Mouse (Mus musculus) left cerebral cortex, postnatal 14 days (tissue): ENCODE data around the gene Grm2. TPM values are rescaled to one million over a fixed set of nuclear protein-coding genes. Genes with fewer than 3 reads are reported as not detected.

Experiments
- DNase-seq, 2 experiments: peaks; one replicate each; pipeline ENCODE4 v3.0.0; 2021 to 2022; ENCODE audit warnings: low spot score in 2 of 2, mixed read lengths in 1 of 2
- intact Hi-C: fragments of 180-260 bp; cut with DNase I; formaldehyde crosslinking; loops from one replicate; pipeline ENCODE4 v1.15.1; 2025
- long read RNA-seq, 2 experiments: library from polyadenylated mRNA; stranded (forward); transcript quantifications; one replicate each; pipeline ENCODE4 v2.0.0; 2021
- total RNA-seq, 2 experiments: library from RNA; stranded (reverse); gene quantifications; 2 replicates each; pipeline ENCODE4 v1.2.3; 2021

The Grm2 gene
- total RNA-seq, result 10 to 100 TPM; 62.1 to 69.6 TPM
- long read RNA-seq, experiment 1, full-length matches to known transcripts, result 2 of 15 reads
- long read RNA-seq, experiment 1, partial matches to known transcripts, result 10 of 15 reads
- long read RNA-seq, experiment 1, other reads (novel, unspliced or antisense), result 3 of 15 reads
- long read RNA-seq, experiment 2, full-length matches to known transcripts, result 3 of 14 reads
- long read RNA-seq, experiment 2, partial matches to known transcripts, result 9 of 14 reads
- long read RNA-seq, experiment 2, other reads (novel, unspliced or antisense), result 2 of 14 reads

DNA sequence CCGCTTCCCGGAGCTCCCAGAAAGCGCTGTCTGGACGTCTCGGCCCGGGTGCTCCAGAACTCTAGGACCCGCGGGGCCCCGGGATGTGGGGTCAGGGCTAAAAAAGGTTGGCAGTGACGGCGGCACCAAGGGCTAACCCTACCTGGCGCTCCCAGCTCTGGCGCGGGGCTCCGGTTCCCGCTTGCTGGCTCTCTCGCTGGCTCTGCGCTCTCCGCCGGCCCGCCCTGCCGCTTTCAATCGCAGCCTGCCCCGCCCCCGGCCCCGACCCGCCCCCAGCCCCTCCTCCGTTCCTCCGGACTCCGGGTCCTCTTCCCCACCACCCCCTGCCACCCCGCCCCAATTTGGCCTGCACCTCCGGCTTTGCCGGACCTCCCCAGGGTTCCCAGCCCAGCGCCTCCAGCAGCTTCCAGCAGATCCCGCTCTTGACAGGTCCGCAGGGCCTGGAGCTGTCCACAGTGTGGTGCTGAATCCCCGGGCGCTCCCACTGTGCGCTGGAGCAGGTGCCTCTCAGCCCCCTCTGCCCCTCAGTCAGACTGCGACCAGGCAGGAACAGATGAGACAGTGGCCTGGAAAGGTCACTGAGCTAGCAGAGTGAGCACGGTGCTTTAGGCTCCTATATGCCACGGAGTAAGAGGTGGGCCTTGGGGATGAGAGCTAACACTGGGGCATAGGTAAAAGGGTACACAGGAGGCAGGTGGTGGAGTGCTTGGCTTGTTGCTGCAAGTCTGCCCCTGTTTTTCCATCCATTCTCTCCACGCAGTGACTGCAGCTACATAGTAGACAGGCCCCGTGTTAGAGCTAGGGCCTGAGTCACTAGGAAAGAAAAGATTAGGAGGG is at the start of gene Grm2:
Gene Grm2, minus strand, starts transcription at position 199 of the 837 bp plus-strand sequence.
- intact Hi-C loops, result no loop called here
- peak in 1 of 2 experiments; percentile 51 for DNase-seq

DNA sequence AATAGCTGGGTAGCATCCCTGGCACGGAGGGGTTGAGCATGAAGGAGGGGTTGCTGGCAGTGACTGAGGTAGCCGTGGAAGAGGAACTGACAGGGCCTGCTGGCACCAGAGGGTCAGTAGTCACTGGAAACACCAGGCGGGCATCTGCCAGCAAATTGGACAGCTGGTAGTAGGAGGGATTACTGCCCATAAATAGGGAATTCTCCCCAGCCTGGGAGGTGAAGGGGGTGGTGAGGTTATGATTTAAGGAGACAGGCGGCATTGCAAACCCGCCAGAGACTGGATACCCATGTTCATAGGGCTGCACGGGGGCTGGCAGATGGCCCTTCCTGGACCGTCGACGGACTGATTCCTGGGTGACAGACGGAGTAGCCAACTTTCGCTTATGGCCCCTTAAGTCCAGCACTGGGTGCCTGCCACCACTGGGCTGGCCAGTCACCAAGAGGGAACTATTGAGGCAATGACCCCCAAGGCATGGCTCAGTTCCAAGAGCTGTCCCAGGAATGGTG is 37.1 kb upstream of the Grm2 start:
- no peak for DNase-seq
- intact Hi-C loops, result no loop called here

DNA sequence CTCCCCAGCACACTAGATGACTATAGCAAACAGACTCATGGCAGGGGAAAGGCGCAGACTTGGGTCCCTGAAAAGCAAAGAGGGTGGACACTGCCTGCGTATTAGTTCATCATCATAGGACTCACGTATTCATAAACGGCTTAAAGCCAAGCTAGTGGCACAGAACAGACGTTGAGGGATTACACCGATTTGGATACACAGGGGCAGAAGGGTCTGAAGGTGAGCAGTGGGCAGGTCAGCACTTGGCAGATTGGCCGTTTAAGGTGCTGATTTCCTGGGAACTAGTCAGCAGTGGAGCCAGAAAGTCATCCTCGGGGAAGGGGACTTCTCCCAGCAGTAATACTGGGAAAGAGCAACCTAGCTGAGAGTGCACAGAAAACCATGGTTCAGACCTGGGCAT is 33.0 kb upstream of the Grm2 start:
- intact Hi-C loops, result loop anchor here (5.0 kb wide), 1 partner anchor 133 kb away; the partner anchor contains the start of gene Dcaf1
- no peak for DNase-seq

DNA sequence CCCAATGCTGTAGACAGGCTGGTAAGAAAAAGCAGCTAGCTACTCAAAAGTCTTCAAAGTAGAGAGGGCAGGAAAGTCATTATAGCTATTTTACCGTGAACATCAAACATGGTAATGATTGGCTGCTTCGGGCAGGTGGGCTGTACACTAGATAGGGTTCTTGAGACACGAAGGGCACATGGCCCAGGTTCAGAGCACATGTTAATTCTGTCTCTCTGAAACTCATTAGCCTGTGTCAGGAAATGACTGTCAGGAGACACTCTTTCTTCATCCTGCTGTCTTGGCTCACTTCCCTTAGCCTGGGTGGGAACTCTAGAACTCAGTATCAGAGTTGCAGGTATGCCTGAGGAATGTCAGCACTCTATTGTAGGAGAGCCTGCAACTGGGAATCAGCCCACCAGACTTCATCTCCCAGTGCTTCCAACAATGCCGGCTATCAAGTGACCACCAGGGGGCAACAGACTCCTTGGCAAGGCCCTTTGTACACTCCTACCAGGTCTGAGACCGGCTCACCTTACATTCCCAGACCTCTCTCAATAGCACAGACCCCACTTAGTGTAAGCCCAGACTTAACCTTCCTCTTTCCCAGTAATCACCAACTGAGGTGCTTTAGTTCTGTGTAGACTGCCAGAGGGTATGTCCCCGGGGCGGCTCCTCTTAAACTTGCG is 31.2 kb upstream of the Grm2 start:
- intact Hi-C loops, result loop anchor here (5.0 kb wide), 1 partner anchor 135 kb away; the partner anchor contains the start of gene Dcaf1
- DNase-seq, result peak; percentile 74 to 81

DNA sequence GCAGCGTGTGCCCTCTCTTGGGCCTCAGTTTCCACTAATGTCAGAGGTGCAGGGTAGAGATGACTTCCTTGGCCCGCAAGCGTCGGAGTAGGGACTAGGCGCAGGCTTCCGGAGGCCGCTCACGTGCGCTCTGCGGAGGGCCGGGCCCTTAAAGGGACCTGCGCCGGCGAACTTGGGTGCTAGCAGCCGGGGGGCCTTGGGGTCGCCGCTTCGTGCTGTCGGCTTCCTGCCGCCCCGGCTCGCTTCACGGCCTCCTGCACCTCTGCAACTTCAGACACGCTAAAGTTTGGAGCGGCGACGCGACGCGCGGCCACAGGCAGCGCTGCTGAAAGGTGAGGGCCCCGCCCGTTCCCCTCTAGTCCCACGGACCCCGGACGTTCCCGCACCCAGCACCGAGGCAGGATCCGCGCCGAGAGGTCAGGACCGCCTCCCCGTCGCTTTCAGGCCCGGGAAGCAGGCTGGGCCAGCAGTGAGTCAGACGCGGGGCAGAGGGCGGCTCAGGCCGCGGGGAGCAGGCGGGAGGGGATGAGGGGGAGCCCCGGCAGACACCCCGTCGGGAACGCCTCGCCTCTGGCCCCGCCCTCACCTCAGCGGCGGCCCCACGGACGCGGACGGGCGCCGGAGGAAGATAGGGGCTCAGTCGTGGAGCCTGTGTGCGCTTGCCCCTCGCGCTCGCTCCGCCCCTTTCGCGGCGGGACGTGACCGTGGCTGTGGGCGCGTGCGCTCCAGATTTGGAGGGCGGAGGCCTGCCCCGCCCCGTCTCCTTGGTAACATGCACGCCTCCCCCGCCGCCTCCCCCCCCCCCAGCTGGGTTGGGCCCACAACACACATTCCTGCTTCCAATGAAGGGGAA is 29.6 kb upstream of the Grm2 start, which contains the start of gene Tex264:
Gene Tex264, minus strand, starts transcription at position 679 of the 853 bp plus-strand sequence.
- intact Hi-C loops, result loop anchor here (5.0 kb wide), 1 partner anchor 137 kb away; the partner anchor contains the start of gene Dcaf1
- peak; percentile 78 to 85 for DNase-seq

DNA sequence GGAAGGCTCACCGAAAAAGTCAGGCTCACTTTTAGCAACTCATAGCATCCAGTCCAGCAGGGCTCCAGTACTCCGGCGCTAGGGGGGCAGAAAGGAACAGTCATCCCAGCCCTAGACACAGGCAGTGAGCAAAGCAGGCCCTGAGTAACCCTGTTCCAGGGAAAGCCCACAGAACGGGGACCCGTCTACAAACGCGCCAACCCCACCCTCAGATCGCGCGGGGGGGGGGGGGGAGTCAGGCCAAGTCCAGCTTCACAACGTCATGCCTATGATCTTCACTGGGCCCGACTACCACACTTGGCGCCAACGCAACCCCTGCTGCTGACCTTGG is 29.0 kb upstream of the Grm2 start:
- no peak for DNase-seq

DNA sequence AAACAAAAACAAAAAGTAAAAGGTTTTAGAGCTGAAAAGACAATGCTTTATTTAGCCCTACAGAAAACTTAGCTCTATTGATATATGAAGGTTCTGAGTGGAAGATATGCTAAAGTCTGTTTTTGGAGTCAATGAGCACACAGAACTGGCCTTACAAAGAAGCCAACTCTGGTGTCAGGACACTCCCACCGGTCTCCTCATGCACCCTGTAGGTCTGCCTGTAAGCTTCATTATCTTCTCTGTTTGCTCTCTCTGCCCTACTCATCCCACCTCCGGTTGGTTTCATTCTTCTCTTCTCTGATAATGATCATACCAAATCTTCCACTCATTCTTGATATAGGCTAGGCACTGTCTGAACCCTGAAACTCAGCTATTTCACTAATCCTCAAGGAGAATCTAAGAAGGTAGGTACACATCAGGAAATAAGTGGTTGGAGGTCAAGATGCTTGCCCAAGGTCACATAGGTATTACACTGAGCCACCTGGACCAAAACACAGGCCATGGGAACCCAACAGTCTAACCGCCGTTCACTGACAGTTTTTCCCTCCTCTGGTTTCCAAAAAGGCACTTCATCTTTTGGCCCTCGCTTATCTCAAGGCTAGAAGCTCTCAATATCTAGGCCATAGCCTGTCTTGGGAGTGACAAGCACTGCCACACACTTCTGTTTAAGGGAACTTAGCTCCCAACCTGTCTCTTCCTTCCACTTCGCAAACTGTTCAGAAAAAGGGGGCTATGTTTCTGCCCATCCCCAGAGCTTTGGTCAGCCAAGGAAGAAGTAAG is 28.4 kb upstream of the Grm2 start:
- DNase-seq, result no peak
- intact Hi-C loops, result no loop called here

More for the DNA sequence above, 29.0 kb upstream of the Grm2 start:
- intact Hi-C loops, result loop anchor here (5.0 kb wide), 1 partner anchor 137 kb away; the partner anchor contains the start of gene Dcaf1

DNA sequence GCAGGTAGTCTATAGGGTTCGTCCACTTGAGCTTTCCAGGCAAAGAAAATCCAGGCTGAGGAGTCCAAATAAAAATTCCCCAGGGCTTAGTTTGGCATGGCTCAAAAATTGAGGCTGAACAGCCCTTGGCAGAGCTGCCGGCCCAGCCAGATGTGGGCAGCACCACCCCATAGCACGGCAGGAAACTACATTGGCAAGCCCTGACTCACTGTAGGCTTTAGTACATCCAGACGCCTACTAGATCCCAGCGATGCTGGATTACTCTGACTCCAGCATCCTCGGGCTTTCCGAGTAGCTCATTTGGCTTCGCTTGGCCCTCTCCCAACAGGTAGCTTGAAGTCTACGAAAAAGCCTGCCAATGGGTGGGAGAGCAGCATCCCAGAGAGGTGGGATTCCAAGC is 25.1 kb upstream of the Grm2 start:
- no peak for DNase-seq
- intact Hi-C loops, result no loop called here

DNA sequence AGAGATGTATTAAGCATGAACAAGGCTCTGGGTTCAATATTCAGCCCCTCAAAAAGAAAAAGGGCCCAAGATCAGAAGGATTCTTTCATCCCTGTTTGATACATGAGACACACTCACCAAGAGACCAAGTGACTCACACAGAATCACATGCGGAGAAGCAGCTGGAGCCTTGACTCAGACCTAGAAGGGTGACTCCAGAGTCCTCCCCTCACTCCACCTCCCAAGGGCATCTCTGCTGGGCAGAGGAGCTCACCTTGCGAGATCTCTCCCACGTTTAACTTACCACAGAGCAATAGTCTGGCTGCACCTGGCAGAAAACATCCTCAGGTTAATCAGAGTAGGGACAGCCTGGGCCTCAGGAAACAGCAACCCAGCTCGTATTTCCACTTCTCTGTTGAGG is 22.4 kb upstream of the Grm2 start:
- intact Hi-C loops, result loop anchor here (5.0 kb wide), 1 partner anchor 209 kb away; the partner anchor contains the start of gene Rbm15b

DNA sequence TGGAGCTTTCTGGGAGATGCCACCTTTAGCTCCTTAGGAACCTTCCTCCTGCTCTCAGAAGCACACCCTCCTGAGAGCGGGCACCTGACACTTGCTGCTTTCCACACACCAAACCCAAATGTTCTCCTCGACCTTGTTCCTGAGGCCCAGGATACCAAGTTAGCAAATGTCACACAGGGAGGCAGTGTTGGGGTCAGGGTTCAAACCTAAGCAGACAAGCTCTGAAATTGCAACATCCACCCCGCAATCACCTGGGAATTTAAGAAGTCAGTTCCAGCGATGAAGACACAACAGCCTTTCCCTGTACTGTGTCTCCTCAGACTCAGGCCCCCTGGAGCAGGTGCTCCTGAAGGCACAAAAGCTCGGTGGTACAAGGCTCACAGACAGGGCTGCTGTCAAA is 21.8 kb upstream of the Grm2 start:
- no peak for DNase-seq
- intact Hi-C loops, result loop anchor here (5.0 kb wide), 1 partner anchor 210 kb away; the partner anchor contains the start of gene Rbm15b

More for the DNA sequence above, 22.4 kb upstream of the Grm2 start:
- DNase-seq, result no peak

DNA sequence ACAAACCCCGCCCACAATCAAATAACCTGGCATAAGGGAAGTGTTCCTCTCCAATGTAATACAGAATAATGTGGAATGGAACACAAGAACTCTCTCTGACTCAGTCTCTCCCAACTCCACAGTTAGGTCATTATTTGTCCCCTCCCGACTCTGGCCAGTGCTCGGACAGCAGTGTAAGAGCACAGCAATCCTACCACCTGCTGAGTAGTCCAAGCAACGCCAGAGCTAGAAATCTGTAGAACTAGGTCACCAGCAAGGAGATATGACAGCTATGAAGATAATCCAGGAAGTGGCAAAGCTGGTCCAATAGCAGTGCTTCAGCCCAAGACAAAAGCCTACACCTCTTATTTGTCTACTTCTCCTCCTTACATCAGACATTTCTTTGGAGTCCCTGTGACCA is 20.7 kb upstream of the Grm2 start:
- no peak for DNase-seq
- intact Hi-C loops, result loop anchor here (5.0 kb wide), 1 partner anchor 211 kb away; the partner anchor contains the start of gene Rbm15b

DNA sequence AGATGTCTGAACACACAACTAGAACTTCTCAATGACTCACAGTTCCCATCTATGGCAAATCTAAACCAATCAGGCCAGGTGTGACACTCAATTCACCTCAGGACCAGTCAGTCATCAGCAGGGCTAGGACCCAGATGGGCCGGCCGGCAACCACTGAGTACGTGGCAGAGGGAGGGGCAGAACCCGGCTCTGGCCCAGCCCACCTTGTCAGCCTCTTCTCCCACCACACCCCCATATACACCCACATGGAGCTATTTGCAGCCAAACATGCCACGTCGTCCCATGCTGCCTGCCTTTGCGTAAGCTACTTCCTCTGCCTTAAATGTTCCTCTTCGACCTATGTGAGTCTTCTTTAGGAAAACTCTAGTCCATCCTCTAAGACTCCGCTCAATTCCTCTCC is 20.1 kb upstream of the Grm2 start:
- intact Hi-C loops, result loop anchor here (5.0 kb wide), 1 partner anchor 211 kb away; the partner anchor contains the start of gene Rbm15b
- DNase-seq, result peak in 1 of 2 experiments; percentile 45

DNA sequence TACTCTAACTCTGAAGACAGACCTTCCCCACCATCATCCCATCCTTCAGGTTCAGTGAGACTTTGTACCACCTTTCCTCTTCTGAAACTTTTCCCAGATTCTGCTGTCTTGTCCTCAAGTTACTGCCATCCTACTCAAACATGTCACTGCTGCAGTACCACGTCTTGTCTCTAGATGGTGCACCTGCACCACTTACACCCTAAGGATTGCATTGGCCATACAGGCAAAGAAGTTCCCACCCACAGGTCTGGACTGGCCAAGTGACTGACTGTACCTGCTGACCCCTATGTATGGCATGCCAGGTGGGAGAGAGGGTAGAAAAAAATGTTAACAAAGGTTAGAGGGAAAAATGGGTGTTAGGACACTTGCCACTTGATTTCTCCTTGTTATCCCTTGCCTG is 19.6 kb upstream of the Grm2 start:
- peak; percentile 92 to 94 for DNase-seq
- intact Hi-C loops, result loop anchor here (5.0 kb wide), 1 partner anchor 212 kb away; the partner anchor contains the start of gene Rbm15b

DNA sequence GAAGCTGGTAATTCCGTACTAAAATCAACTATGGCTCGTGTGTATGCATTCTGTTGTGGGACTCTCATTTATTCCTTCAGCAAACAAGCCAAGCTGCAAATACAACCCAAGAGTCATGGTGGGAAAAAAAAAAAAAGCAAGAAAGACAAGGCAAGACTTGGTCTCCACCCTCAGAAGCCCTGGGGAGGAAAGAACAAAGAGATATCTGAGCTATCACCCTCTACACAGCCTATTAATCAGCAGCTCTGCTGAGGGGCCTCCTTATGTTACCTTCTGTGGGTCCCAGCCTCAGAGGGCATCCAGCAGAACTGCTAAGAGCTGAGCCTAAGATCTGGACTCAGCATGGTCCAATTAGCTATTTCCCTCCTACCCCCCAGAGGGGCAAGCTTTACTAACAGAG is 18.0 kb upstream of the Grm2 start:
- DNase-seq, result no peak
- intact Hi-C loops, result no loop called here

DNA sequence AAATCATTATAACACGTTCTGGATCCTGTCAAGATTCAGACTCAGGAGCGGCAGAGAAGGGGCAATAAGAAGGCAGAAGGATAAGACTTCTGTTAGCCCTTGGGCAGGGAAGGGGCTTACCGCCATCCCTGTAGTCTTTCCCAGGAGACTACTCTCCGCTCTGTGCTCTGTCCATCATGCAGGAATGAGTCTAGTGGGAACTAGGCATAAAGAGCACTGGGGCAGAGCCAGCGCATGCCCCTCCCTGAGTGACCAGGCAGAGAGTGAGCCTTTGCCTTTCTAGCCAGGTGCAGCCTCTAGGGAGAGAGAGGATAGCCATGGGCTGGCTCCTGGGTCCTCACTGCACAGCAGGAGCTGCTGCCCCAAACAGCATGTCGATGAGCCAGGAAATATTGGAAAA is 9.0 kb upstream of the Grm2 start:
- intact Hi-C loops, result no loop called here

DNA sequence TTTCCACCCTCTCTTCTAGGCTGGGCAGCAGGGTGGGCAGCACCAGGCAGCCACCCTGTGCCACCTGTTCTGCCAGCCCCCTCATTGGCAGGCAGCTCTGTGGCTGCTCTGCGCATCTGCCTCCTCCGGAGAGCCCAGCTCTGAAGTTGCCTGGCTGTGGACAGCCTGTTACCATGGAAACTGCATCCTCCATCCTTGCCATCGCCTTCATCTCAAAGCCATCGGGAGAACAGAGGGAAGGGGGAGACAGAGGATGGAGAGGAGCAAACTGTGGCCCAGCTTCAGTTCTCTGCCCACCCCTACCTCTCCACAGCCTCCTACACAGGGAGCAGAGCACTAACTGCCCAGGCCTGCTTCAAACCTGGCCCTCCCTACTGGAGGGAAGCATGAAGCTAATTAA is 8.6 kb upstream of the Grm2 start:
- DNase-seq, result peak; percentile 76 to 90
- intact Hi-C loops, result no loop called here

More for the DNA sequence above, 9.0 kb upstream of the Grm2 start:
- no peak for DNase-seq

DNA sequence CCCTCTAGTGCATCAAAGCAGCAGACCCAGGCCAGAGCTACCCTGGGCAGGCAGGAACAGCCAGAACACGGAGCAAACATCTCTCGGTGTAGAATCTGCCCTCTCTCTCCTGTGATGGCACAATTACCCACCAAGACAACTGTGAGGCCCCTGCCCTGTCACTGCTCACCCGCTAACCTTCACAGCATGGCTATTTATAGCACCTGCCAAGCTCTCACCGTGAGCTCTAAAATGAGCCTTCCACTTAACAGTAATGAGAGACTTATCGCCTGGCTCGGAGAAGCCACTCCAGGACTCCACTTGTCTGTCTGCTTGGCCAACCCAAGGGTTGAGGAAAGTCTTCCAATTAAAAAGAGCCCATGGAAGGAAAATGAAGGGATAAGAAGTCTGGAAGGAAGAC is 7.3 kb upstream of the Grm2 start:
- intact Hi-C loops, result no loop called here
- DNase-seq, result no peak

DNA sequence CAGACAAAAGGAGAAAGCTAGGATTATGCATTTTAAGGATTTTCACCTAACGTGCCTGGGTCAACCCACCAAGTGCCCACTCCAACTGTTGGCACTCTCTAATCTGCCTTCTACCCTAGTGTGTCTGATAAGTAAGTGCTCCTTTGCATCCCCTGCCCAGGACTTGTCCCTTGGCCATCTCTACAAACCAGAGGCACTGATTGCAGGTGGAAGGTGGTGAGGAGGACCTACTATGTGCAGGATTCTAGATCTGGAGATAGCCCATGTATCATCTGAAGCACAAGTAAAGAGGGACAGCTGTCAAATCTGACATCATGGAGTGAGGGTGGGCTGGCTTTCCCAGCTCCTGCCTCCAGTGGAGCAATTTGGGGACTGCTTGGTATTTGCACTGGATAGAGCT is 4.1 kb upstream of the Grm2 start:
- DNase-seq, result no peak
- intact Hi-C loops, result no loop called here
